In genomic region chr9:57761563-57762551, GRCm38 (mm10) we compare ENCODE assay signal across 8 mouse cellular contexts. TPM values are rescaled to one million over a fixed set of nuclear protein-coding genes. Genes with fewer than 3 reads are reported as not detected.
DNase-seq lines count a peak whose midpoint lies in the region; ATAC-seq and TF ChIP-seq lines count a peak whose summit lies in the region.

No protein-coding gene starts in this region.

- H3K9ac ChIP-seq in embryonic facial prominence, embryonic 13.5 days = 0 out of 2 replicates have a peak overlapping the region, but pooled peaks have one; percentile 36
- no peak overlapping the region for H3K9ac ChIP-seq in midbrain, embryonic 15.5 days

- 91% methylated on average over 13 of the region's 13 CpGs for WGBS in embryonic facial prominence, embryonic 13.5 days
- WGBS in kidney, adult 2 months = 53% methylated on average over 13 of the region's 13 CpGs
- 93% methylated on average over 13 of the region's 13 CpGs for WGBS in midbrain, embryonic 15.5 days

- TF ChIP-seq CTCF in kidney, adult 2 months (conservative IDR thresholded peaks at IDR 0.05; ENCODE audit: insufficient read depth, insufficient read length, low read depth, low read length) = no peak

- no peaks in the 10 kb centered on the region for H3K27me3 ChIP-seq in embryonic facial prominence, embryonic 13.5 days
- no peaks in the 10 kb centered on the region for H3K27me3 ChIP-seq in kidney, adult 2 months (replicated peaks; ENCODE audit: control insufficient read depth, insufficient read depth, low read length)
- no peaks in the 10 kb centered on the region for H3K27me3 ChIP-seq in midbrain, embryonic 15.5 days (replicated peaks)

- H3K36me3 ChIP-seq in embryonic facial prominence, embryonic 13.5 days = peaks cover 49% of the 10 kb centered on the region
- H3K36me3 ChIP-seq in kidney, adult 2 months (ENCODE audit: control insufficient read depth, insufficient read depth, low read length) = peaks cover 2% of the 10 kb centered on the region; the same call in 1 of the 2 replicates
- peaks cover 32% of the 10 kb centered on the region for H3K36me3 ChIP-seq in midbrain, embryonic 15.5 days (replicated peaks)

- peak; percentile 47 for DNase-seq in layer of hippocampus, adult 9-11 months
- DNase-seq in layer of hippocampus, adult 8-10 months (ENCODE audit: low spot score in 2 of 2) = no peak
- DNase-seq in kidney, adult 2 months = peak; percentile 82
- no peak for DNase-seq in right cerebral cortex, postnatal 14 days
- DNase-seq in right cerebral cortex, postnatal 25 days = no peak
- no peak for DNase-seq in left cerebral cortex, adult 8-10 months (ENCODE audit: low spot score in 2 of 2)

- H3K9me3 ChIP-seq in embryonic facial prominence, embryonic 13.5 days = no peaks in the 10 kb centered on the region
- no peaks in the 10 kb centered on the region for H3K9me3 ChIP-seq in midbrain, embryonic 15.5 days

- no peak overlapping the region for H3K4me3 ChIP-seq in embryonic facial prominence, embryonic 13.5 days
- no peak overlapping the region for H3K4me3 ChIP-seq in kidney, adult 2 months (ENCODE audit: insufficient read depth, low read depth, low read length)
- no peak overlapping the region for H3K4me3 ChIP-seq in midbrain, embryonic 15.5 days

- TF ChIP-seq POLR2A in kidney, adult 2 months (IDR thresholded peaks at IDR 0.05; ENCODE audit: low read depth, low read length) = no peak

- peak overlapping the region; percentile 97 for H3K4me2 ChIP-seq in embryonic facial prominence, embryonic 13.5 days
- H3K4me2 ChIP-seq in midbrain, embryonic 15.5 days = 0 out of 2 replicates have a peak overlapping the region, but pooled peaks have one; percentile 97

- ATAC-seq in embryonic facial prominence, embryonic 13.5 days (ENCODE audit: insufficient number of reproducible peaks, insufficient read depth, low FRiP score, low TSS enrichment, low read depth) = no peak
- ATAC-seq in midbrain, embryonic 15.5 days (replicated peaks) = no peak

- H3K4me1 ChIP-seq in embryonic facial prominence, embryonic 13.5 days = peaks cover 35% of the 10 kb centered on the region
- peaks cover 33% of the 10 kb centered on the region for H3K4me1 ChIP-seq in kidney, adult 2 months (ENCODE audit: control insufficient read depth, insufficient read depth, low read length)
- peaks cover 39% of the 10 kb centered on the region for H3K4me1 ChIP-seq in midbrain, embryonic 15.5 days

- H3K27ac ChIP-seq in embryonic facial prominence, embryonic 13.5 days = 0 out of 2 replicates have a peak overlapping the region, but pooled peaks have one; percentile 7
- H3K27ac ChIP-seq in kidney, adult 2 months (ENCODE audit: insufficient read depth, low read depth, low read length) = peak overlapping the region; percentile 6; the same call in 1 of the 2 replicates
- no peak overlapping the region for H3K27ac ChIP-seq in midbrain, embryonic 15.5 days

RNA-seq across cellular contexts. Expression of gene Clk3, which starts 3.8 kb away (rescaled TPM):
- 100 to 1,000 TPM in 1 of 4 experiments, 10 to 100 TPM in 3; 72.0 to 102 (median 84.5) TPM for total RNA-seq in layer of hippocampus, adult 8-10 months (2022)
- 71.7 and 74.5 TPM in 2 replicates for polyA plus RNA-seq in embryonic facial prominence, embryonic 13.5 days (2015; fragmentation: Nextera tagmentation; extraction: Ambion mirVana)
- polyA plus RNA-seq in kidney, adult 2 months (2012; rRNA removed) = 71.1 and 81.0 TPM in 2 replicates
- 75.4 and 86.2 TPM in 2 replicates for polyA plus RNA-seq in midbrain, embryonic 15.5 days (2015; fragmentation: Nextera tagmentation; extraction: Ambion mirVana)
- 10 to 100 TPM; 75.6 to 87.1 (median 78.7) TPM for total RNA-seq in left cerebral cortex, adult 8-10 months (2022)

RNA-seq across cellular contexts. Expression of gene Edc3, which starts 53.5 kb away (rescaled TPM):
- 10 to 100 TPM; 14.0 to 23.7 (median 14.6) TPM for total RNA-seq in layer of hippocampus, adult 8-10 months (2022)
- polyA plus RNA-seq in embryonic facial prominence, embryonic 13.5 days (2015; fragmentation: Nextera tagmentation; extraction: Ambion mirVana) = 34.2 and 35.0 TPM in 2 replicates
- 7.9 and 8.4 TPM in 2 replicates for polyA plus RNA-seq in kidney, adult 2 months (2012; rRNA removed)
- polyA plus RNA-seq in midbrain, embryonic 15.5 days (2015; fragmentation: Nextera tagmentation; extraction: Ambion mirVana) = 35.7 and 36.8 TPM in 2 replicates
- 10 to 100 TPM; 13.4 to 16.5 (median 14.6) TPM for total RNA-seq in left cerebral cortex, adult 8-10 months (2022)

Comparison
In these comparisons a context has a peak if more than half of its experiments do, and no peak if none do; other contexts are left out.
1. DNase-seq: peak in layer of hippocampus, adult 9-11 months (single experiment) and kidney, adult 2 months (single experiment); none in layer of hippocampus, adult 8-10 months (0 of 2), right cerebral cortex, postnatal 14 days (single experiment), right cerebral cortex, postnatal 25 days (single experiment) and left cerebral cortex, adult 8-10 months (0 of 2).